Mouse (Mus musculus): ENCODE measurements around the gene Gm17087. TPM values are rescaled to one million over a fixed set of nuclear protein-coding genes. Genes with fewer than 3 reads are reported as not detected.

Gm17087 gene
- not detected in 2 replicates for polyA plus RNA-seq (2015; fragmentation: Nextera tagmentation; extraction: Ambion mirVana)

GRCm38 (mm10) chr17:8566850-8567249 is at the start of gene Gm17087:
TSS of gene Gm17087 (minus strand) at chr17:8566950.
- Histone ChIP-seq H3K4me2 (no peak within 1 kb of the TSS), H3K9me3 (replicated peaks) (no peaks in the 10 kb centered on the region), H3K9ac (no peak within 1 kb of the TSS), H3K27me3 (no peaks in the 10 kb centered on the region), H3K4me1 (replicated peaks) (no peaks in the 10 kb centered on the region), H3K36me3 (no peaks in the 10 kb centered on the region), H3K27ac (no peak within 1 kb of the TSS), H3K4me3 (no peak within 1 kb of the TSS)
- WGBS = 84% methylated on average over 6 of the region's 6 CpGs
- no peak for ATAC-seq (replicated peaks; ENCODE audit: insufficient number of reproducible peaks, insufficient read depth, low FRiP score, low read depth)

- no peak overlapping the region for H3K9ac ChIP-seq
- H3K27ac ChIP-seq = no peak overlapping the region
- peaks cover 16% of the 10 kb centered on the region for H3K27me3 ChIP-seq
- H3K36me3 ChIP-seq = no peaks in the 10 kb centered on the region
- no peak for ATAC-seq (replicated peaks; ENCODE audit: insufficient number of reproducible peaks, insufficient read depth, low FRiP score, low read depth)
- H3K4me3 ChIP-seq = no peak overlapping the region
- no peaks in the 10 kb centered on the region for H3K4me1 ChIP-seq (replicated peaks)
- no peak overlapping the region for H3K4me2 ChIP-seq
- H3K9me3 ChIP-seq (replicated peaks) = no peaks in the 10 kb centered on the region
- WGBS = 33% methylated on average over 7 of the region's 7 CpGs
Observed at GRCm38 (mm10) chr17:8613882-8614551, 47.3 kb upstream of the Gm17087 start.

GRCm38 (mm10) chr17:8611916-8612315 is 45.2 kb upstream of the Gm17087 start:
- no peaks in the 10 kb centered on the region for H3K4me1 ChIP-seq (replicated peaks)
- H3K4me2 ChIP-seq = no peak overlapping the region
- no peak overlapping the region for H3K27ac ChIP-seq
- no peak for ATAC-seq (replicated peaks; ENCODE audit: insufficient number of reproducible peaks, insufficient read depth, low FRiP score, low read depth)
- 69% methylated on average over 4 of the region's 4 CpGs for WGBS
- peaks cover 21% of the 10 kb centered on the region for H3K27me3 ChIP-seq
- H3K4me3 ChIP-seq = no peak overlapping the region
- H3K9ac ChIP-seq = no peak overlapping the region
- H3K36me3 ChIP-seq = no peaks in the 10 kb centered on the region
- H3K9me3 ChIP-seq (replicated peaks) = no peaks in the 10 kb centered on the region

GRCm38 (mm10) chr17:8606695-8607094 is 39.9 kb upstream of the Gm17087 start:
- Histone ChIP-seq H3K4me2 (no peak overlapping the region), H3K9ac (no peak overlapping the region), H3K27ac (no peak overlapping the region), H3K9me3 (replicated peaks) (no peaks in the 10 kb centered on the region), H3K27me3 (peaks cover 22% of the 10 kb centered on the region), H3K4me1 (replicated peaks) (no peaks in the 10 kb centered on the region), H3K36me3 (no peaks in the 10 kb centered on the region), H3K4me3 (no peak overlapping the region)
- WGBS = 64% methylated on average over 3 of the region's 3 CpGs
- no peak for ATAC-seq (replicated peaks; ENCODE audit: insufficient number of reproducible peaks, insufficient read depth, low FRiP score, low read depth)

- ATAC-seq (replicated peaks; ENCODE audit: insufficient number of reproducible peaks, insufficient read depth, low FRiP score, low read depth) = no peak
- Histone ChIP-seq H3K27me3 (peaks cover 25% of the 10 kb centered on the region), H3K9me3 (replicated peaks) (no peaks in the 10 kb centered on the region)
Observed at GRCm38 (mm10) chr17:8605921-8606320, 39.2 kb upstream of the Gm17087 start.

GRCm38 (mm10) chr17:8602976-8603375 is 36.2 kb upstream of the Gm17087 start:
- ATAC-seq (replicated peaks; ENCODE audit: insufficient number of reproducible peaks, insufficient read depth, low FRiP score, low read depth) = no peak
- 84% methylated on average over 3 of the region's 3 CpGs for WGBS
- Histone ChIP-seq H3K9me3 (replicated peaks) (no peaks in the 10 kb centered on the region), H3K9ac (no peak overlapping the region), H3K4me2 (no peak overlapping the region), H3K4me1 (replicated peaks) (no peaks in the 10 kb centered on the region), H3K27me3 (peaks cover 28% of the 10 kb centered on the region), H3K4me3 (no peak overlapping the region), H3K36me3 (no peaks in the 10 kb centered on the region), H3K27ac (no peak overlapping the region)

More at GRCm38 (mm10) chr17:8605921-8606320, 39.2 kb upstream of the Gm17087 start:
- Histone ChIP-seq H3K4me3 (no peak overlapping the region), H3K27ac (no peak overlapping the region), H3K4me1 (replicated peaks) (no peaks in the 10 kb centered on the region), H3K9ac (no peak overlapping the region), H3K4me2 (no peak overlapping the region), H3K36me3 (no peaks in the 10 kb centered on the region)
- 81% methylated on average over 5 of the region's 5 CpGs for WGBS

- Histone ChIP-seq H3K4me2 (no peak overlapping the region), H3K27ac (no peak overlapping the region), H3K27me3 (peaks cover 42% of the 10 kb centered on the region), H3K9ac (no peak overlapping the region), H3K36me3 (no peaks in the 10 kb centered on the region), H3K4me3 (no peak overlapping the region), H3K9me3 (replicated peaks) (no peaks in the 10 kb centered on the region), H3K4me1 (replicated peaks) (peaks cover 2% of the 10 kb centered on the region)
- ATAC-seq (replicated peaks; ENCODE audit: insufficient number of reproducible peaks, insufficient read depth, low FRiP score, low read depth) = no peak
- WGBS = 7% methylated on average over 7 of the region's 7 CpGs
Observed at GRCm38 (mm10) chr17:8597790-8598189, 31.0 kb upstream of the Gm17087 start.

- H3K4me3 ChIP-seq = peak overlapping the region; percentile 15; the same call in 1 of the 2 replicates
- WGBS = 15% methylated on average over 22 of the region's 22 CpGs
Observed at GRCm38 (mm10) chr17:8592427-8593277, 25.9 kb upstream of the Gm17087 start.

GRCm38 (mm10) chr17:8581579-8581978 is 14.8 kb upstream of the Gm17087 start:
- Histone ChIP-seq H3K4me1 (replicated peaks) (no peaks in the 10 kb centered on the region), H3K9me3 (replicated peaks) (no peaks in the 10 kb centered on the region), H3K27ac (no peak overlapping the region), H3K4me3 (no peak overlapping the region), H3K4me2 (no peak overlapping the region), H3K36me3 (no peaks in the 10 kb centered on the region), H3K27me3 (no peaks in the 10 kb centered on the region; the same call in 1 of the 2 replicates), H3K9ac (no peak overlapping the region)
- no peak for ATAC-seq (replicated peaks; ENCODE audit: insufficient number of reproducible peaks, insufficient read depth, low FRiP score, low read depth)
- WGBS = 75% methylated on average over 8 of the region's 8 CpGs

More at GRCm38 (mm10) chr17:8592427-8593277, 25.9 kb upstream of the Gm17087 start:
- Histone ChIP-seq H3K4me1 (replicated peaks) (peaks cover 3% of the 10 kb centered on the region), H3K4me2 (peak overlapping the region; percentile 46), H3K27me3 (peaks cover 38% of the 10 kb centered on the region), H3K9me3 (replicated peaks) (no peaks in the 10 kb centered on the region), H3K9ac (no peak overlapping the region), H3K27ac (no peak overlapping the region), H3K36me3 (no peaks in the 10 kb centered on the region)
- ATAC-seq (replicated peaks; ENCODE audit: insufficient number of reproducible peaks, insufficient read depth, low FRiP score, low read depth) = no peak

GRCm38 (mm10) chr17:8580360-8580759 is 13.6 kb upstream of the Gm17087 start:
- Histone ChIP-seq H3K9ac (no peak overlapping the region), H3K4me1 (replicated peaks) (no peaks in the 10 kb centered on the region), H3K4me3 (no peak overlapping the region), H3K27me3 (no peaks in the 10 kb centered on the region), H3K27ac (no peak overlapping the region), H3K9me3 (replicated peaks) (no peaks in the 10 kb centered on the region), H3K4me2 (no peak overlapping the region), H3K36me3 (no peaks in the 10 kb centered on the region)
- 62% methylated on average over 3 of the region's 3 CpGs for WGBS
- no peak for ATAC-seq (replicated peaks; ENCODE audit: insufficient number of reproducible peaks, insufficient read depth, low FRiP score, low read depth)

GRCm38 (mm10) chr17:8573542-8574260 is 7.0 kb upstream of the Gm17087 start:
- no peaks in the 10 kb centered on the region for H3K27me3 ChIP-seq
- no peak overlapping the region for H3K4me3 ChIP-seq
- H3K9me3 ChIP-seq (replicated peaks) = no peaks in the 10 kb centered on the region
- H3K27ac ChIP-seq = no peak overlapping the region
- ATAC-seq (replicated peaks; ENCODE audit: insufficient number of reproducible peaks, insufficient read depth, low FRiP score, low read depth) = no peak
- H3K36me3 ChIP-seq = no peaks in the 10 kb centered on the region
- H3K9ac ChIP-seq = no peak overlapping the region
- no peak overlapping the region for H3K4me2 ChIP-seq
- no peaks in the 10 kb centered on the region for H3K4me1 ChIP-seq (replicated peaks)
- WGBS = 69% methylated on average over 8 of the region's 8 CpGs

Measured in heart, embryonic 15.5 days (tissue).